Mouse (Mus musculus): ENCODE results near the gene Pigc. TPM values are rescaled to one million over a fixed set of nuclear protein-coding genes. Genes with fewer than 3 reads are reported as not detected.

Gene Pigc
- total and polyA plus RNA-seq, 3 experiments, result 11.7 to 17.4 (median 12.4) TPM

GRCm38 (mm10) chr1:162020766-162021165 lies 51.8 kb downstream of the Pigc start:
- no peaks in the 10 kb centered on the region for H3K27me3 ChIP-seq (replicated peaks)
- in situ Hi-C loops (cut with MboI; ENCODE audit: low pct_ligation_motif_present, low pct_unique_long_range_greater_than_20kb, low sequenced_read_pairs), result no loop called here

More at GRCm38 (mm10) chr1:162020766-162021165, 51.8 kb downstream of the Pigc start:
- TF ChIP-seq RCOR1 (conservative IDR thresholded peaks at IDR 0.05; ENCODE audit: low read depth, low read length) (no peak), TBP (conservative IDR thresholded peaks at IDR 0.05; ENCODE audit: low read depth, low read length) (no peak), ZMIZ1 (IDR thresholded peaks at IDR 0.05; ENCODE audit: low read depth, low read length) (no peak), ZNF384 (IDR thresholded peaks at IDR 0.05; ENCODE audit: low read depth, low read length) (no peak), EP300 (IDR thresholded peaks at IDR 0.05; ENCODE audit: low read length) (no peak), IRF4 (IDR thresholded peaks at IDR 0.05; ENCODE audit: low read depth, low read length) (no peak), MAZ (IDR thresholded peaks at IDR 0.05; ENCODE audit: low read depth, low read length) (no peak), ELF1 (IDR thresholded peaks at IDR 0.05; ENCODE audit: low read depth, low read length) (no peak), GABPA (IDR thresholded peaks at IDR 0.05; ENCODE audit: insufficient replicate concordance, low read depth, low read length) (no peak), MYC (IDR thresholded peaks at IDR 0.05; ENCODE audit: low read depth, low read length) (no peak), KAT2A (IDR thresholded peaks at IDR 0.05; ENCODE audit: insufficient replicate concordance, low read length) (no peak), NELFE (IDR thresholded peaks at IDR 0.05; ENCODE audit: low read depth, low read length) (no peak)
- Histone ChIP-seq H3K36me3 (replicated peaks in 1 of 2; ENCODE audit: control insufficient read depth in 1 of 2, insufficient read depth in 1 of 2, low read length in 1 of 2) (peaks cover 0 to 8% of the 10 kb centered on the region in 2 experiments), H3K4me2 (ENCODE audit: insufficient read depth, low read depth, poor library complexity, severe bottlenecking) (no peak overlapping the region), H3K9me3 (replicated peaks; ENCODE audit: low read length) (no peaks in the 10 kb centered on the region), H3K9ac (ENCODE audit: insufficient read depth, low read depth) (no peak overlapping the region), H3K4me1 (ENCODE audit: control insufficient read depth in 1 of 2, insufficient read depth in 2 of 2) (peaks cover 5 to 18% of the 10 kb centered on the region in 2 experiments; a peak in 3 of 4 replicates), H3K4me3 (replicated peaks in 1 of 3; ENCODE audit: low read depth in 2 of 3, low read length in 2 of 3, poor library complexity in 1 of 3) (no peak overlapping the region), H3K27ac (ENCODE audit: insufficient read depth, low read depth) (no peak overlapping the region), H3K79me2 (replicated peaks; ENCODE audit: control insufficient read depth, extremely low read depth, insufficient read depth, poor library complexity, severe bottlenecking) (0 out of 2 replicates have a peak, but pooled peaks cover 2% of the 10 kb centered on the region)
- dilution Hi-C loops (cut with MboI; ENCODE audit: extremely low pct_ligation_motif_present, extremely low pct_unique_long_range_greater_than_20kb, low sequenced_read_pairs), result no loop called here
- DNase-seq (ENCODE audit: extremely low read depth), result no peak

Other genes starting within 250 kb of the Pigc start
- 0.08 TPM in 2 replicates for gene Fasl, start 180.7 kb upstream of the Pigc start, total RNA-seq (2012; rRNA removed)
- gene Fasl, start 180.7 kb upstream of the Pigc start, total RNA-seq (2014; rRNA removed), result 0.32 and 0.35 TPM in 2 replicates
- not detected in 2 replicates for gene Fasl, start 180.7 kb upstream of the Pigc start, polyA plus RNA-seq (2012; ENCODE audit: insufficient read length, low read depth)
- gene Suco, start 92.5 kb upstream of the Pigc start, total RNA-seq (2012; rRNA removed), result 21.8 and 22.1 TPM in 2 replicates
- 32.0 and 36.1 TPM in 2 replicates for gene Suco, start 92.5 kb upstream of the Pigc start, total RNA-seq (2014; rRNA removed)
- gene Suco, start 92.5 kb upstream of the Pigc start, polyA plus RNA-seq (2012; ENCODE audit: insufficient read length, low read depth), result 39.0 and 41.9 TPM in 2 replicates
- gene 4930558K02Rik, start 10.4 kb downstream of the Pigc start, total RNA-seq (2012; rRNA removed), result not detected in 2 replicates
- gene 4930558K02Rik, start 10.4 kb downstream of the Pigc start, total RNA-seq (2014; rRNA removed), result not detected in 2 replicates
- 0.42 TPM in 1 of 2 replicates, not detected in the other for gene 4930558K02Rik, start 10.4 kb downstream of the Pigc start, polyA plus RNA-seq (2012; ENCODE audit: insufficient read length, low read depth)